Mouse (Mus musculus) naive thymus-derived CD4-positive, alpha-beta T cell, adult 2 months (primary cell): Measurements from ENCODE around the gene Dazap1.
A peak's percentile ranks its signal among the peaks of the same experiment; 100 is the strongest.

Experiments
- DNase-seq: peaks from one replicate; pipeline ENCODE4 v3.0.0-alpha.2; 2011; ENCODE audit warnings: low read depth

Dazap1 gene

DNA sequence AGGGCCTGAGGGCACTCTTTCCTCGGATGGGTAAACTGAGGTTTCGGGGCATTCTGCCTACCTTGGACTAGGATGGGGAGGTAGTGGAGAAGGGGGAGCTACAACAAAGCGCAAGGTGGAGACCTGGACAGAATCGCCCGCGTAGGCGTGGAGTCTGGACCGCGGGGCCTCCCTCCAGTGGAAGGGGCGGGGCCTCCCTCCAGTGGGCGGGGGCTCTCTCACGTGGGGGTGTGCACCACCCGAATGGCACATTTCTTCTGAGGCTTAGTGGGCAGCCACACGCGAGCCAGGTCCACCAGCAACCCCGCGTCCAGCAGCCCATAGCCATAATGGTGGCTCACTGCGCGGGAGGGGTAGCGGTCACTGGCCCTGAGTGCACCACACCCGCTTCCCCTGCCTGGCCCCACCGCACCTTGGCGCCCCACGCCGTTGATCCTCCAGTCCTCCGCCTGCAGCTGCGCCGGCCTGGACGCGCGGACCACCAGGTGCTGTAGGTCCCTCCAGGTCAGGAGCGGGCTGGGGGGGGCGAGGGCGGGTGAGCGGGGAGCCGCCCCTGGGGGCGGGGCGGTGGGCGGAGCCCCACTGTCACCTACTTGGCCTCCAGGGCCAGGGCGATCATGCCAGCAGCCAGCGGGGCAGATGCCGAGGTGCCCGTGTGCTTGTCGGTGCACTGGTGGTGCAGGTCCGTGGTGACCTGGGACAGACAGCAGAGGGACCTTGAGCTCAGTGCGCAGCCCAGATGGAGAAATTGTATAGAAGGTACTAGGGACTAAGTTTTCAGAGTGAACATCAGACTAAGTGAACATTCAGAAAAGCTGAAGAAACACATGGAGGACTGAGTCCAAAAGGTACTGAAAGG, 62.2 kb downstream of the Dazap1 start:
- DNase-seq, result peak; percentile 75

DNA sequence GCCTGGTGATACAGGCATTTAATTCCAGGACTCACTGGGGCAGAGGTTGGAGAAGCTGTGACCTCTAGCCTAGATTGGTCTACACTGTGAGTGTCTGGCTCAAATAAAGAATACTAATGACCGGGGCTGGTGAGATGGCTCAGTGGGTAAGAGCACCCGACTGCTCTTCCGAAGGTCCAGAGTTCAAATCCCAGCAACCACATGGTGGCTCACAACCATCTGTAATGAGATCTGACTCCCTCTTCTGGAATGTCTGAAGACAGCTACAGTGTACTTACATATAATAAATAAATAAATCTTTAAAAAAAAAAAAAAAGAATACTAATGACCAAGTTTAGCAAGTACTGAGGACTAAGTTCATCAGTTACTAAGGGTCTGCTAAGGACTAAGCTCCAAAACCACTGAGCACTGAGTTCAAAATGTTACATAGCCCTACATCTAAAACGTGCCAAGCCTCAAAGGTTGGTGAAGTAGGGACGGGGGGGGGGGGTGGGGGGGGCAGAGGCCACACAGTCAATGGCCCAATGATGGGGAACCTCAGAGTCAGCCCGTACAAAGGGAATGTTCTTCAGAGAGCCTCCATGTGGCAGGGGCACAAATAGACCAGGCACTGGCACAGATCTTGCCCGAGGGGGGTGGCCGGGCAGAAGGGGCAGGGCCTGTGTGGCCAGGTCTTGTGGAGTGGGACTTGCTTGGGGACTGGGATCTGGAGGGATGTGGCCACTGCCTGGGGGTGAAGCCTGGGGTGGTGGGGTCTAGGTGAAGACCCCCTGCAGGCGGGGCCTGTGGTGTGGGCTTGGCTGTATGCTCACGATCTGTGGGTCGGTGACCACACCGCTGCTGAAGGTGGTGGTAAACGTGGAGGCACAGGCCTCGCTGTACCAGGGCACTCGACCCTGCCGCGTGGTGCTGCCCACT, 63.1 kb downstream of the Dazap1 start:
- DNase-seq, result no peak

DNA sequence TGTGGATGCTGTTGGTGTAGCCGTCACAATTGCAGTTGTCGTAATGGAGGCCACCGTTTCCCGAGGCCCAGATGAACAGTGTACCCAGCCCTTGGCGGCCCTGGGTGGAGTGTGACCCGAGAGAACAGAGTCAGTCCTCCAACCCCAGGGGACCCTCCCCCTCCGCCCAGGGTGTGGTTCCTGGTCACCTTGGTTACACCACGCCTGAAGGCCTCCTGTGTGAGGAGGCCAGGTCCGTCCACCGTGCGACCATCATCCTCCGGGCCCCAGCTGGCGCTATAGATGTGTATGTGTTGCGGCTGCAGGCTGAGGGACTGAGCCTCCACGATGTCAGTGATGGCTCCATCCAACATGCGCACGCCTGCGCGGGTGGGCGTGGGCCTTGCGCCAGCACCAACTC, 63.8 kb downstream of the Dazap1 start:
- DNase-seq, result no peak

DNA sequence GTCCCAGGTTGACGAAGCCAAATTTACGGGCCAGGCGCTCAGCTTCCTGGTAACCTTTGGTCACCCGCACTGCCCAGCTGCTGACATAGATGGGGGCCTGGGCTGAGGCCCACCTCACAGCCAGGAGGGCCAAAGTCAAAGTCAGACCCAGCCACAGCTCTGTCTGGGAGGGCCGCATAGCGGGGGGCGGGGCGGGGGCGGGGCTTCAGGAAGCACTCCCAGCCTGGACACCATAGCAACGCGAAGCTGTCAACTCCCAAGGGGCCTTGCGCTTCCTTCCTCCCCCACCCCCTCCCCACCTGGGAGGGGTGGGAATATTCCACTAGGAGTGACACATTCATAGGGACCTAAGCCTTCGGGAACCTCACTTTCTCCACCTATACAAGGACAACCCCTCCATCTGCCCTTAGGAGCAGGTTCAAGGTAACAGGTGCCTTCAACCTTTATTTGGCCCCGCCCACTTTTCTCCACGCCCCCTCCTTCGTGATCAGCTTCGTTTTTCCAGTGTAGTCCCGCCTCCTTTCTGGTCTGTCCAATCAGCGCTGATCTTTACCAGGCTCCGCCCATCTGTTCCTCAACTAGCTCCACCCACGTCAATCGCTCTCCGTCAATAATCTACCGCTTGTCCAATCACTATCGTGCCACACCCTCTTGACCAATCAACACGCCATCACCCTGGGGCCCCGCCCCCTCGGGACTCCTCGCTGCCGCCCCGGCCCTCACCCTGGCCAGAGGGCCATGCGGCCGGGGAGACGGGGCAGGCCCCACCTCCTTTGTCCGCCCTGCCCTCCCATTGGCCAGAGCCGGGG, 68.2 kb downstream of the Dazap1 start, which contains the start of the genes Pcsk4 and Reep6:
Gene Pcsk4, minus strand, starts transcription at position 226 of the 809 bp plus-strand sequence.
Gene Reep6, plus strand, starts transcription at position 681 of the 809 bp plus-strand sequence.
- DNase-seq, result peak; percentile 89

DNA sequence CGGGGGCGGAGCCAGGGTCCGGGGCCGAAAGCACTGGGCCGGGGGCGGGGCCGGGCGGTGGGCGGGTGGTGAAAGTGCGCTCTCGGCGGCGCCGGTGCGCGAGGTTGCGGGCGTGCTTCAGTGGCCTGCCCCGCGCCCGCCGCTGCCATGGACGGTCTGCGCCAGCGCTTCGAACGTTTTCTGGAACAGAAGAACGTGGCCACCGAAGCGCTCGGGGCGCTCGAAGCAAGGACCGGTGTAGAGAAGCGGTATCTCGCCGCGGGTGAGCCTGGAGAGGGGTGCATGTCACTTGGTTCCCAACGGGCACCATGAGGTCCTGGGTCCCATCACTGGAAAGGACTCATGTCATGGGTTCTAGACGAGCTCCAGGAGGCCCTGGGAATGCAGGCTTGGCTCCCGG, 68.8 kb downstream of the Dazap1 start:
- DNase-seq, result no peak

DNA sequence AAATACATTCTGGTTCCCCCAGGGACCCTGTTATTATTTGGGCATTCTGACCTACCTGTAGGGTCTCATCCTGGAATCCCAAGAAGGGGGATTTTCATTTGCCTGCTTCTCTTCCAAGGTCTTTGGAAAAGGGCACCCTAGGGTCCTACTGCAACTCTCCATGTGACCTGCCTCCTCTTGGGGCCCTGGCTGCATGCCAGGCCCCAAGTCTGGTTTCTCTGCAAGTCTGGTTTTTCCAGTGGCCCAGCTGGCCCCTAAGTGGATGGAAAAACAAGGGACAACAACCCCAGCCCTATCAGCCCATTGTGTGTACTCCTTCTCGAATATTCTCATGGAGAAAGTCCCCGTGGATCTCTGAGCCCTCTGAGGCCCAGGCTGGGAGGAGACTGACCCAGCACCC, 69.6 kb downstream of the Dazap1 start:
- DNase-seq, result no peak

DNA sequence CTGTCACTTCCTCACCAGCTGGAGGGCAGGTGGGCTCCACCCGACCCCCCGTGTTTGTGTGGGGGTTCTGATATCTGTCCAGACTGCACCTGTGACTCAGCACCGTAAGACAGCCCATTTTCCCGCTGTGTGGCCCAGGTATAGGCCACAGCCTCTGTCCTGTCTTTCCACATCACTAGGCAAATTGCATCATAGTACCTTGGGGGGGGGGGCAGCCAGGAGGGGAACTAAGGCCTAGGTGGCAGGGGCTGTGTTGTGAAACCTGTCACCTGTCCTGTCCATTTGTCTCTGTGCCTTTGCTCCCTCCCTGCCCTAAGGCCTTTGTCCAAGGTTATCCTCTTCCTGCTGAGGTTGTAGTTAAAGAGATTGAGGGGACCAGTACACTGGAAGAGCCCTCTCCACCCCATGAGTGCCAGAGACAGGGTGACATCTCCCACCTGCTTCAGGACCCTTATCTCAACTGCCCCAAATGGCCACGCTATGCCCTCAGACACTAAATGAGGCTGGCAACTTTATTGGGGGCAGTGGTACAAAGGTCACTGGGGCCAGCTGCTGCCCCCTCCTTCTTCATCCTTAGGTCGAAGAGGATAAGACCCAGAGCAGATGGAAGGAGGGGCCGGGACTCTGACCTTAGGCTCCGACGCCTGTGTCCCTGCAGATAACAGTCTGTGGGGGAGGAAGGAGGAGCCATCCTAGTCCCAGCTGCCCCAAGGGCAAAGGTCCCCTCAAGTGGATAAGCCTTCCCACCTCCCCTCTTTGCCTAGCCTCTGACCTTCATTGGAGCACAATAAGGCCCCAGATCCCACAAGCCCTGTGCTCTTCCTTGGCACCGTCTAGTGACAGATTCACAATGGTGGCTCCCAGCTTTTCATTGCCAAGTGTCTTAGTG, 70.6 kb downstream of the Dazap1 start:
- no peak for DNase-seq

DNA sequence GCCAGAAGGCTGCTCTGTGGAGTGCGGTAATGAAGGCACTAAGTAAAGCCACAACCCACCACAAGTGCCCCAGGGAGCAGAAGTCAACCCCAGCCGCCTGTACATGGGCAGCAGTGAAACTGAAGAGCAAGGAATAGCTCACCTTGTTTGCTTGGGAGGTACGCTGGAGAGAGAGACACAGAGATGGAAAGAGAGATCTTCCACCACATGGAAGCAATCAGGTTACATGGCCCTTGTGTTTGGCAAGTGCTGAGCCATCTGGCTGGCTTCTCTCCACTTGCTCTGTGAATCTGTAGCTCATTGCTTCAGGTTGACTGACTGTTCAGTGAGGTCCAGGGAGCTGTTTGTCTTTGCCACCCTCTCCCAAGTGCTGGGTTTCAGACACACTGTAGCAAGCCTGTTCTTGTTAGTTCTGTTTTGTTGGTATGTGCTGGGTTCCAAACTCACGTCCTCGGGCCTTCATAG, 71.3 kb downstream of the Dazap1 start:
- no peak for DNase-seq

DNA sequence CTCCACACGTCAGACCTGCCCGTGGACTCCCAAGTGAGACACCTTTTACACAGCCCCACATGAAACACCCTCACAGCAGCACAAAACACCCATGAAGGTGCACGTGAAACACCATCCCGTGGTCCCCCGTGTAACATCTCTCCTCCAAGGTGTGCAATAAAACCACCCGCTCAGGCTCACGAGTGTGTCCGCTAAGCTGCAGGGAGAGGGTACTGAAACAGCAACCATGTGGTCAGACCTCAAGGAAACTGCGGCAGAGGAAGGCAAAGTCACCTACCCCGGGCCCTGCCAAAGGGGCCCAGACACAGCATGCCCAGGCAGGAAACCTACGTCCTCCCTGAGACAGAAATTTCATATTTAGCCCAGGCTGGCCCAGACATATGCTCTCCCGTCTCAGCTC, 75.0 kb downstream of the Dazap1 start:
- no peak for DNase-seq
